Mouse (Mus musculus) stomach, postnatal 0 days (tissue): ENCODE measurements around the gene Sel1l2. TPM values are rescaled to one million over a fixed set of nuclear protein-coding genes. Genes with fewer than 3 reads are reported as not detected.

Experiments used
- ATAC-seq: fragments of 200-750 bp; cut with Nextera tagmentation; 2 replicates; pipeline ENCODE4 v1.8.0; 2017; ENCODE audit not compliant: low FRiP score, low TSS enrichment
- DNase-seq: peaks from one replicate; pipeline ENCODE4 v3.0.0-alpha.2; 2016; ENCODE audit warnings: low spot score
- H3K27ac ChIP-seq: fragments of 300-500 bp; sonication (generic); replicated peaks from 2 replicates; pipeline ENCODE4 v1.5.1; 2014; ENCODE audit warnings: mild to moderate bottlenecking, control low read depth
- H3K27me3 ChIP-seq: fragments of 300-500 bp; sonication (generic); 2 replicates; pipeline ENCODE4 v1.6.1; 2014; ENCODE audit warnings: low read length; ENCODE audit not compliant: control insufficient read depth, insufficient read depth
- H3K36me3 ChIP-seq: fragments of 300-500 bp; sonication (generic); 2 replicates; pipeline ENCODE4 v1.6.1; 2014; ENCODE audit warnings: low read length, mixed read lengths; ENCODE audit not compliant: control insufficient read depth, insufficient read depth
- H3K4me1 ChIP-seq: fragments of 300-500 bp; sonication (generic); replicated peaks from 2 replicates; pipeline ENCODE4 v1.6.1; 2014; ENCODE audit warnings: antibody characterized with exemption; ENCODE audit not compliant: control insufficient read depth, insufficient read depth
- H3K4me2 ChIP-seq: fragments of 300-500 bp; sonication (generic); replicated peaks from 2 replicates; pipeline ENCODE4 v1.6.1; 2014; ENCODE audit warnings: low read depth, mild to moderate bottlenecking, control low read depth, moderate library complexity
- H3K4me3 ChIP-seq: fragments of 300-500 bp; sonication (generic); 2 replicates; pipeline ENCODE4 v1.5.1; 2014; ENCODE audit warnings: low read depth, low read length, control low read depth
- H3K9ac ChIP-seq: fragments of 300-500 bp; sonication (generic); 2 replicates; pipeline ENCODE4 v1.6.1; 2014; ENCODE audit warnings: mild to moderate bottlenecking, low read length, control low read depth, mixed read lengths
- H3K9me3 ChIP-seq: fragments of 300-500 bp; sonication (generic); 2 replicates; pipeline ENCODE4 v1.6.1; 2016; ENCODE audit warnings: low read length; ENCODE audit not compliant: control insufficient read depth
- CTCF ChIP-seq: IDR thresholded peaks from 2 replicates; pipeline ENCODE4 v1.5.1; 2016; ENCODE audit warnings: antibody characterized with exemption, low read depth, mild to moderate bottlenecking, moderate library complexity
- EP300 ChIP-seq: optimal IDR thresholded peaks from 2 replicates; pipeline ENCODE3; 2016; ENCODE audit warnings: antibody characterized with exemption
- WGBS: fragments of 180-500 bp; shearing (Covaris S2); extraction: QIAGEN DNeasy Blood & Tissue Kit; methylation state at CpG from one replicate; pipeline ENCODE4 v1.1.7; 2014; 5-methylcytosine and 5-hydroxymethylcytosine counted together
- polyA plus RNA-seq: library from polyadenylated mRNA; unstranded; fragments of >200 nt; fragmentation: Nextera tagmentation; extraction: Ambion mirVana; gene quantifications from 2 replicates; pipeline ENCODE4 v1.2.1, GENCODE M21; 2015

Gene Sel1l2
- polyA plus RNA-seq = not detected in 2 replicates

GRCm38 (mm10) chr2:140389525-140389924, at the start of gene Sel1l2:
Gene Sel1l2, minus strand, starts transcription at chr2:140389706.
- Histone ChIP-seq H3K27ac (no peak within 1 kb of the TSS), H3K4me1 (no peaks in the 10 kb centered on the region), H3K4me2 (no peak within 1 kb of the TSS), H3K4me3 (no peak within 1 kb of the TSS), H3K36me3 (no peaks in the 10 kb centered on the region), H3K27me3 (no peaks in the 10 kb centered on the region), H3K9ac (no peak within 1 kb of the TSS), H3K9me3 (no peaks in the 10 kb centered on the region)
- TF ChIP-seq EP300 (no peak), CTCF (no peak)
- DNase-seq = no peak
- ATAC-seq = no peak
- 44% methylated on average over 4 of the region's 4 CpGs for WGBS

DNA sequence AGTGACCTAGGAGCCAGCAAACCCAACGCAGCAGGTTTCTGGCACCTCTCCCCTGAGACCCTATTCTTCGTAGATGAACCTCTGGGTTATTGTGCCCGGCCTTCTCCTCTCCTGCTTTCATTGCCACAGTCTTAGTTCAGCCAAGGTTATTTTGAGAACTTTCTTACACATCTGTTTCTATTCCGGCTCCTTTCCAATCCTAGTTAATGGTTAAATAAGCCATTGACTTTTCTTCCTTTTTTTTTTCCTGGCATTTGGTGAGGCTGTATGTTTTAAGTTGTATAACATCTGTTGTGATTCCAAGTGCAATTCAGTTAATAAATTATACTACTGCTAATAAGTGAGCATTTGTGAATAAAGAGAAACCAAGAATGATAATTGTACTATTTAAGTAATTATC, 49.6 kb upstream of the Sel1l2 start:
- no peak for ATAC-seq
- no peaks in the 10 kb centered on the region for H3K36me3 ChIP-seq
- no peaks in the 10 kb centered on the region for H3K27me3 ChIP-seq
- WGBS = 55% methylated on average over 4 of the region's 4 CpGs
- TF ChIP-seq CTCF (no peak), EP300 (no peak)
- H3K9me3 ChIP-seq = no peaks in the 10 kb centered on the region
- H3K4me1 ChIP-seq = no peaks in the 10 kb centered on the region
- no peak overlapping the region for H3K4me3 ChIP-seq
- no peak for DNase-seq
- H3K4me2 ChIP-seq = no peak overlapping the region
- H3K9ac ChIP-seq = no peak overlapping the region
- H3K27ac ChIP-seq = no peak overlapping the region

- Histone ChIP-seq H3K4me3 (no peak overlapping the region), H3K9ac (no peak overlapping the region), H3K4me2 (no peak overlapping the region), H3K27me3 (no peaks in the 10 kb centered on the region), H3K4me1 (no peaks in the 10 kb centered on the region), H3K9me3 (no peaks in the 10 kb centered on the region), H3K36me3 (no peaks in the 10 kb centered on the region), H3K27ac (no peak overlapping the region)
- ATAC-seq (no peak), DNase-seq (no peak)
- TF ChIP-seq CTCF (peak; percentile 79), EP300 (no peak)
- WGBS = 8% methylated on average over 4 of the region's 4 CpGs
Measured at GRCm38 (mm10) chr2:140427283-140427682, 37.8 kb upstream of the Sel1l2 start.

DNA sequence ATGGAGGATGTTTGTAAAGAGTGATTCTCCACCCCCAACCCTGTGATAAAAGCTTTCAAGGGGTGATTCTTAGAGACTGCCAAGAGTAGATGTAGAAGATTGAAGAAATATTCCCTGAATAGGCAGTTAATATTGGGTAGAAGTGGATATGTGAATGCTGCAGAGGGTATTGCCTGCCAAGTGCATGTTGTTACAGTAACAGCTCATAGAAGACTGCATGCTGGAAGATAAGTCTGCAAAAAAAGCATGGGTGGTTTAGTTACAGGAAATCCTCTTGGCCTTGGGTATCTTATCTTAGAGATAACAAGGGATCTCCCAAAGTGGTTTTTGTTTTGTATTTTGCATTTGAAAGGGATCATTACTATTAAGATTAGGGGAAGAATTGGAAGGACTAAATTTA, 36.3 kb upstream of the Sel1l2 start:
- H3K9ac ChIP-seq = no peak overlapping the region
- H3K9me3 ChIP-seq = no peaks in the 10 kb centered on the region
- H3K27me3 ChIP-seq = no peaks in the 10 kb centered on the region
- ATAC-seq = no peak
- no peak overlapping the region for H3K4me3 ChIP-seq
- no peak for TF ChIP-seq CTCF
- TF ChIP-seq EP300 = no peak
- H3K4me1 ChIP-seq = no peaks in the 10 kb centered on the region
- H3K36me3 ChIP-seq = no peaks in the 10 kb centered on the region
- DNase-seq = no peak
- H3K4me2 ChIP-seq = no peak overlapping the region
- H3K27ac ChIP-seq = no peak overlapping the region

DNA sequence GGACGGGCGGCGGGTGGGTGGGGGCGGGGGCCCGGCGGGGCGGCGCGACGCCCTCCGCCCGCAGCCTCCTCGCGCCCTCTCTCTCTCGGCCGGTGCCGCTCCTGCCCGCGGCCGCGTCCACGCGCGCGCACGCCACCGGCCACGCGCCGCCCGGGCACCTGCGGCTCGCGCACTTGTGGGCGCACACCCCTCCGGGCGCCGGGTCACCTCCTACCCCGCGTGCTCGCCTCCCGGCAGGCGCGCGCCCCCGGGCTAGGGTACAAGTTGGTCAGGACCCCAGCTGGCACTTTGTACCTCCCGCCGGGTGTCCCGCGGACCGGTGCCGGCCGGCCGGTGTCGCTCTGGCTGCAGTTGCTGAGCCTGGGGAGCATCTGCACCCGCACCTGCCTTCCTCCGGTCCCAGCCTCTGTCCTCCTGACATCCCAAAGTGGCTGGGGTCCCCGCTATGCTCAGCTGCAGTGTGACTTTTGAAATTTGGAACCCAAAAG, 6.3 kb upstream of the Sel1l2 start:
- Histone ChIP-seq H3K4me1 (no peaks in the 10 kb centered on the region), H3K36me3 (no peaks in the 10 kb centered on the region), H3K27ac (no peak overlapping the region), H3K27me3 (no peaks in the 10 kb centered on the region), H3K9me3 (no peaks in the 10 kb centered on the region), H3K4me2 (peak overlapping the region; percentile 92), H3K9ac (peak overlapping the region; percentile 68), H3K4me3 (peak overlapping the region; percentile 69)
- ATAC-seq = peak; percentile 76
- DNase-seq = peak; percentile 65
- TF ChIP-seq EP300 (no peak), CTCF (no peak)
- WGBS = under 1% methylated on average over 14 of the region's 58 CpGs

GRCm38 (mm10) chr2:140395179-140395578, 5.7 kb upstream of the Sel1l2 start, which contains the start of gene Macrod2:
Gene Macrod2, plus strand, starts transcription at chr2:140395309.
- Histone ChIP-seq H3K36me3 (no peaks in the 10 kb centered on the region), H3K27me3 (no peaks in the 10 kb centered on the region), H3K9me3 (no peaks in the 10 kb centered on the region), H3K4me3 (peak within 1 kb of the TSS; percentile 69), H3K9ac (peak within 1 kb of the TSS; percentile 68), H3K4me2 (peak within 1 kb of the TSS; percentile 92), H3K27ac (no peak within 1 kb of the TSS), H3K4me1 (no peaks in the 10 kb centered on the region)
- peak; percentile 99 for DNase-seq
- TF ChIP-seq CTCF (no peak), EP300 (no peak)
- peak; percentile 100 for ATAC-seq
- under 1% methylated on average over 32 of the region's 47 CpGs for WGBS
